Mouse (Mus musculus) lung, postnatal 0 days (tissue): ENCODE measurements at regions not wholly inside any gene's neighbourhood (a gene's known extent, or its start where the extent isn't known, plus 50 kb on each side); places are given as distances from the start of the nearest gene placed in this dataset.

Experiments used
- CTCF ChIP-seq: IDR thresholded peaks from 2 replicates; pipeline ENCODE4 v1.5.1; 2016; ENCODE audit warnings: antibody characterized with exemption, mild to moderate bottlenecking
- EP300 ChIP-seq: IDR thresholded peaks from 2 replicates; pipeline ENCODE4 v1.6.1; 2016; ENCODE audit warnings: antibody characterized with exemption, mild to moderate bottlenecking, control low read depth

DNA sequence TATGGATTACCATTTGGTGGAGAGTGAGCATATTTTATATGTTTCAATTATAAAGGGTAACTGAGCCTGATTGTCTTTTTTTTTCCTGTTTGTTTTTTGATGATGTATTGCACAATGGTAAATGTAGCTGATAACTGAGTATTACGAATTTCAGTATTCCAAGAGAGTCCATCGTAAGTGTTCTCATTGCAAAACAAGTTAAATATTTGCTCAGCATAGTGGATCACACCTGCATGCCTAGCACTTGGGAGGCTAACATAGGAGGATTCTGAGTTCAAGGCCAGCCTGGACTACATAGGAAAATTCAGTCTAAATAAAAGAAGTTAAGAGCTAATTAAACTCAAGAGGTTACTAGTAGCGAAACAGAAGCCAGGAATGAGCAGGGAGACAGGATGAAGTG lies 223.8 kb upstream of the Fam98a start:
- TF ChIP-seq CTCF (no peak), EP300 (no peak)
